Mouse (Mus musculus) cerebellum, adult 2 months (tissue): ENCODE measurements around the gene Pdhx.

Source experiments
- CTCF ChIP-seq: fragments of 200-500 bp; IDR thresholded peaks from 2 replicates; pipeline ENCODE4 v1.5.1; 2011; ENCODE audit warnings: low read depth, mild to moderate bottlenecking, control low read depth, low read length, moderate library complexity, borderline replicate concordance; ENCODE audit not compliant: insufficient read depth
- POLR2A ChIP-seq: fragments of 200-500 bp; IDR thresholded peaks from 2 replicates; pipeline ENCODE4 v1.6.1; 2011; ENCODE audit warnings: low read length, control low read depth, borderline replicate concordance; ENCODE audit not compliant: insufficient read depth

DNA sequence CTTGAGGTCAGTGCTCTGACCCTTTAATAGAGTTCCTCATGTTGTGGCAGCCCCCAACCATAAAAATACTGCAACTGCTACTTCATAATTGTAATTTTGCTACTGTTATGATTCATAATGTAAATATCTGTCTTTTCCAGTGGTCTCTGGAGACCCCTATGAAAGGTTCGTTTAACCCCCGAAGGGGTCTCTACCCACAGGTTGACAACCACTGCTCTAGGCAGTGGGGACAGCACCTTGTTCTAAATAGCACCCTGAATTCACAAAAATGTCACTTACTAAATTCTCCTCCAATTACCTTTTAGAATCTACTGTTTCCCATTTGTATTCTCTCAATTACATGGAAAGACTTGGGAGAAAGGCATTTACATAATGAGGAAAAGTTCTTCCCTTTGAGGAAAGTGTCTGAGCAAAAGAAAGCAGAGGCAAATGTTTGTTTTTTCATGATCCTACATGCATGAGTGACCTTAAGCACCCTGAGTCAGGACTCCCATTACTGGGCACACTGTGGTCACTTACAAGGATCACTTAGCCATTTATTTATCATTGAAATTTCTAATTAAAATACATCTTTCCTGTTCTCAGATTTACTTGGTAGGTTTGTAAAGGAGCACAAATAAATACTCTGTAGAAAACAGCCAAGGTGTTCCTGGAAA lies 5.6 kb downstream of the Pdhx start:
- no peak for TF ChIP-seq POLR2A
- no peak for TF ChIP-seq CTCF
